Mouse (Mus musculus) lung, adult 2 months (tissue): ENCODE results near the gene Man2a1.

Source experiments
- CTCF ChIP-seq: fragments of 200-500 bp; IDR thresholded peaks from 2 replicates; pipeline ENCODE4 v1.5.1; 2011; ENCODE audit warnings: mild to moderate bottlenecking, low read length, control low read depth; ENCODE audit not compliant: insufficient read depth
- POLR2A ChIP-seq: fragments of 200-500 bp; IDR thresholded peaks from 2 replicates; pipeline ENCODE4 v1.6.1; 2011; ENCODE audit warnings: low read depth, mild to moderate bottlenecking, control low read depth, low read length, borderline replicate concordance; ENCODE audit errors: extremely low read depth

DNA sequence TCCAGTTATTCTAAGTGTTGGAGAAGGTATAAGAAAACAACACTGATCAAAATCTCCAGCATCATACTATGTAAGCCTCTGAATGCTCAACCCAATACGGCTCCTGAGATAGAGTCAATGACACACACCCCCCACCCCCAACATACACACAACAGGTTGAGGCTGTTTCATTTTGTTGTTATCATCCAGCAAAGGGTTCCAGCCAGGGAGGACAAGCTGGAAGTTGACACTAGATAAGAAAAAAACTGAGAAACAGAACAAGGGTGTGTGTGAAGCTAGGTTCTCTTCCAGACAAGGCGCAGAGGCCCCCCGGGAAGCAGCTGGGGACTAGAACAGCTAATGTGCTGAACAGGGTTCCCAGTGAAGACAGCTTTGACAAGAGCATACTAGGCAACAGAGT lies 33.0 kb upstream of the Man2a1 start:
- TF ChIP-seq POLR2A (no peak), CTCF (no peak)
